Mouse (Mus musculus): ENCODE measurements around the gene Inpp5k.
"Not testable (repeated sequence)": the region's sequence is repeated elsewhere in the genome, so short reads cannot be mapped to it uniquely, and the experiment has no call there.

Gene Inpp5k

DNA sequence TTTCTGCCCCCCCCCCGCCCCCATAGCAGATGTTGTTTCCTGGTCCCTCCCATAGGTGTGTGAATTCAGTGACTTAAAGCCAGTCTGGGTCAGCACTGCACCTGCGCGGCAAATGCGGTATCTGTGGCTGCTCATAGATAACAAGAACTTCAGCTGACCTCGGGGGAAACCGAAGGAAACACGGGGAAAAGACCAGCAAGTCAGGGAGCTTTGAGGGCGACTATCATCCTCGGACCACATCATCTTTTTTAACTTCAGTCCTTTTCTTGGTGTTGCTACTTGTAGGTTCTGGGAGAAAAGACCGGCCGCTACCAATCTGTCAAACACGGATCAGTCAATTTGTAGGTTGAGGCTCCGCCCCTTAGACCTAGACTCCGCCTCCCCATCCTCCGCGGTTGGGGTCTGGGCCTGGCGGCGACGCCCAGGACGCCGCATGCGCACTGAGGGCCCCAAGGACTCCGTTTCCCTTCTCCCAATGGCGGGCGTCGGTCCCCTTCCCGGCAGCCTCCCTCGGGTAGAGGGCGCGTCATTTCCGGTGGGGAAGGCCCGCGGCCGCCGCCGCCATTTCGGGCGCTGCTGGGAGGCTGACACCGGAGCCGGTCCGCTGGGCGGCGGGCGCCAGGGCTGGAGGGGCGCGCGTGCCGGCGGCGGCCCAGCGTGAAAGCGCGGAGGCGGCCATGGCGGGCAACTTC is 48.1 kb downstream of the Inpp5k start, which contains the start of gene Crk:
Gene Crk (plus strand): TSS at position 513 of the 692 bp plus-strand sequence.
- peak; percentile 100 for DNase-seq (ENCODE audit: low spot score)

DNA sequence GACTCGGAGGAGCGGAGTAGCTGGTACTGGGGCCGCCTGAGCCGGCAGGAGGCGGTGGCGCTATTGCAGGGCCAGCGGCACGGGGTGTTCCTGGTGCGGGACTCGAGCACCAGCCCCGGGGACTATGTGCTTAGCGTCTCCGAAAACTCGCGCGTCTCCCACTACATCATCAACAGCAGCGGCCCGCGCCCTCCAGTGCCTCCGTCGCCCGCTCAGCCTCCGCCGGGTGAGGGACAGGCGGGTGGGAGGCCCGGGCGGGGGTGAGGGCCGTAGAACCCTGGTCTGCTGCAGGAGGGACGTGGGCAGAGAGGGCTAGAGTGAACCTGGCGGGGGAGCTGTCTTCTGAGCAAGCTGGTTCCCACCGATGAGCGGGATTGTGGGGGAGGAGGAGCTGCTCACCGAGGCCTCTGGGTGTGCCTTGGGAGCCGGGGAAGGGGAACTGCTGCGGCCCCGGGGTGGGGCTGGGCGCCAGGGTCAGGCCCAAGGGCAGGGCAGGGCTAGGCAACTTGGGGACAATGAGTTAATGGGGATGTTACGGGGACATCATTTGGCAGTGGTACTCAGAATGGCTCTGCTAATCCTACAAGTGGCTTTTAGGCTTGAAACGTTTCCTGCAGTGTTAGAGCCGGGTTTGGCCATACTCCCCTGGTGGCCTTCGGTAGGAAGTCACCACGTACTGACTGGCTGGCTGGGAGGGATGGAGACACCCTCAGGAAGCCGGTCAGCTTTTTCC is 48.8 kb downstream of the Inpp5k start:
- DNase-seq (ENCODE audit: low spot score) = peak; percentile 61

DNA sequence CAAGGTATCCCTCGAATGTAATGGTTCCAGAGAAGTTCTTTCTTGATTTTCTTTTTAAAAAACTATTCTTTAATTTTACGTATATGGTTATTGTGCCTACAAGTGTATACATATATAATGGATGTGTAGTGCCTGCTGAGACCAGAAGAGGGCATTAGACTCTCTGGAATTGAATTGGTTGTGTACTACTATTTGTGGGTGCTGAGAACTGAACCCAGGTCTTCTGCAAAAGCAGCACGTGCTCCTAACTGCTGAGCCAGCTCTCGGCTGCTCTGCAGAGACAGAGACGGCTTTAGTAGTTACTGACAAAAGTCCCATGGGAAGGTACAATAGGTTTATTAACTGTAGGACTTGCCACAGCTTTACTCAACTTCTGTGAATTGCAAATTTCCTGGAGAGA is 53.7 kb downstream of the Inpp5k start:
- no peak for DNase-seq (ENCODE audit: low spot score)

DNA sequence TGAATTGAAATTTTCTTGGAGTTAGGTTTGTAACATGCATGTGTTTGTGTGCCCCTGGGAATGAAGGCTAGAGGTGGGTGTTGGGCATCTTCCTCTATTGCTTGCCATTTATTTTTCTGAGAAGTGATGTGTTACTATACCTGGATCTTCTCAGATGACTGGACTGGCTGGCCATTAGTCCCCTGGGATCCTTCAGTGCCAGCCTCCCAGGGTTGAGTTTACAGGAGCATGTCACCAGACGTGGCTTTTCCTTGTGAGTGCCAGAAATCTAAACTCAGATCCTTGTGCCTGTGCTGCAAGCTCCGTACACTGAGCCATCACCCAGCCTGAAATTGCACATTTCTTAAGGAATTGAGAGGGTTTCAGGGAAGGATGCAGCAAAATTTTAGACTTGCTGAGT is 54.2 kb downstream of the Inpp5k start:
- no peak for DNase-seq (ENCODE audit: low spot score)

DNA sequence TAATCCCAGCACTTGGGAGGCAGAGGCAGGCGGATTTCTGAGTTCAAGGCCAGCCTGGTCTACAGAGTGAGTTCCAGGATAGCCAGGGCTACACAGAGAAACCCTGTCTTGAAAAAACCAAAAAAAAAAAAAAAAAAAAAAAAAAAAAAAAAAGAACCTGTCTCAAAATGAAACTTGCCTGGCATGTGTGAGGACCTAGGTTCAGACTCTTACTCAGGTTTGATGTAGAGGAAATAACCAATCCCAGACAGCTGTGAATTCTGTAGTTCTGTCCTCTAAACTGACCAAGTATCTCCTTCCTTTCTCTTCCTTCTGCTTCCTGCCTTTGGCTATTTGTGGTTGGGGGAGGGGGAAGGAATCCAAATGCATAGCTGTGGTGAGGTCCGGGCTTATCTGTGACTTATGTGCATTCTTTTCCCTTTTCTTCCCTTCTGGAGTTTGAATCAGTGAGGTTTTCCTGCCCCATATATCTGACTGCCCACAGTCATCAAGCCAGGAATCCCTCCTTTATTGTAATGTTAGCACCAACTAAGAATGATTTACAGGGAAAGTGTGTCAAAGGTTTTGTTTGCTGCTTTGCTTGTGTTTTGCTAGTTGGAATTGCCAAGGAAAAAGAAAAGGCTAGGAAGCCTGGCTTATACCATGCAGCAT is 56.7 kb downstream of the Inpp5k start:
- DNase-seq (ENCODE audit: low spot score) = no peak

DNA sequence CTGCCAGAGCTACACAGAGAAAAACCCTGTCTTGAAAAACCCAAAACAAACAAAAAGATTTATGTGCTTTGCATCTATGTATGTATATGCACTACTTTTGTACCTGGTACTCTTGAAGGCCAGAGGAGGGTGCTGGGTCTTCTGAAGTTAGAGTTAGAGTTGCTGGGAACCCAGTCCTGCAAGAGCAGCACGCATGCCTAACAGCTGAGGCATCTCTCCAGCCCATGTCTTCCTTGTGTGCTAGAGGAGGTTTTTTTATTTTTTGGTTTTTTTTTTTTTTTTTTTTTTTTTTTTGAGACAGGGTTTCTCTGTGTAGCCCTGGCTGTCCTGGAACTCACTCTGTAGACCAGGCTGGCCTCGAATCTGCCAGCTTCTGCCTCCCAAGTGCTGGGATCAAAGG is 57.3 kb downstream of the Inpp5k start:
- no peak for DNase-seq (ENCODE audit: low spot score)

DNA sequence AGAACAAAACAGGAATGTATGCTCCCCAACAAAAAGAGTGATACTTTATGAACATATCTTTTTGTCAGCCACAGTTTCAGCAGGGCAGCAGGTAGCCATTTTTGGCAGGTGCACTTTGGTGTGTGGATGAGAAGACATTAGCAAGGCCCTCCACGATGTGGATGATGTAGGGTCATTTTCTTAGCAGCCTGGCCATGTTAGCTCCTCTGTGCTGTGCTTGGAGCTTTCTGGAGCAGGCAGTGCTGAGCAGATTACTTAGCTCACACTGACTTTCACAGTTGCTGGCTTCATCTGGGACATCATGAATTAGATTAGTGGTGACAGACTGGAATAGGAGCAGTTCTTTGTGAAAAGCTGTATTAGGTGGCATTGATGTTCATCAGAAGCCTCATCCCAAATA is 59.2 kb downstream of the Inpp5k start:
- no peak for DNase-seq (ENCODE audit: low spot score)

DNA sequence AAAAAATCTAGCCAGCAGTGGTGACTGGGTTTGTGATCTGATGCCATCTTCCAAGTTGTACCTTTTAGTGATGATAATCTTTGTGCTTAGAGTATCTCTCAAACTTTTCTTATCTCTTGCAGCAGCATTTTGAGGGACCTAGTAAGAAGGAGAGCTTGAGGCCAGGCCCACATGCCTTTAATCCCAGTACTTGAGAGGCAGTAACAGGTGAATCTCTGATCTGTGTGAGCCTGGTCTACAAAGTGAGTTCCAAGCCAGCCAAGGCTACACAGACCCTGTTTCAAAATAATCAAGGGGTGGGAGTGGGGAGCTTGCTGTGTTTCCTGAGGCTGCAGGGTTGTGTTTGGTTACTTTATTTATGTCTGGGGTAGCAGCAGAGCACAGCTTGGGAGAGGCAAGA is 60.3 kb downstream of the Inpp5k start:
- DNase-seq (ENCODE audit: low spot score) = no peak

DNA sequence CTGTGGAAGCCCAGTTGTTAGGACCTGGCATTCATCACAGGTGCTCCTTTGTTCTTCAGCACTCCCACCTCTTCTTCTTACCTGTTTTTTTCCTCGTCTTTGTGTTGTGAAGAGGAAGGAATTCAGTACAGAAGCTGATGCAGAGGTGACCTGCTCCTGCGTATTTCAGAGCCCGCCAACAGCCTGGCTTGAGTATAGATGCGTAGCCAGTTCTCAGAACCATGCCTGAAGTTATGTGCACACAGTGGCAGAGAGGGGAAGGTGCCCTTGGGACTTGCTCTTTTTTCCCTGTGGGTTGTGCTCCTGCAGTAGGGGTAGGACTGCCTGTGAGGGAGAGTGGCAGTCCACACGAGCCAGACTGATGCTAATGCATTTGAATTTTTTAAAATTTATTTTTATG is 62.8 kb downstream of the Inpp5k start:
- no peak for DNase-seq (ENCODE audit: low spot score)

DNA sequence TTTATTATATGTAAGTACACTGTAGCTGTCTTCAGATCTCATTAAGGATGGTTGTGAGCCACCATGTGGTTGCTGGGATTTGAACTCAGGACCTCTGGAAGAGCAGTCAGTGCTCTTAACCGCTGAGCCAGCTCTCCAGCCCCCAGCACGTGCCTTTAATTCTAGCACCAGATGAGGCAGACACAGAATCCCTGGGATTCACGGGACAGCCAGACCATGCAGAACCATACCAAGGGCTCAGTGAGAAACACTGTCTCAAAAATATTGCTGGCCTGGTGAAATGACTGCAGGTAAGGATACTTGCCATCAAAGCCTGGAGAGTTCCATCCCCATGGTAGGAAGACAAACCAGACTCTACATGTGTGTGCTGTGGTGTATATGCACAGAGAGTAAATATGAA is 66.7 kb downstream of the Inpp5k start:
- DNase-seq (ENCODE audit: low spot score) = not testable (repeated sequence)
